Mouse (Mus musculus) liver, adult 10 weeks (tissue): ENCODE measurements around the gene Bcl7c. TPM values are rescaled to one million over a fixed set of nuclear protein-coding genes. Genes with fewer than 3 reads are reported as not detected.

Source experiments
- polyA plus RNA-seq: library from polyadenylated mRNA; stranded (reverse); fragments of 350-450 nt; fragmentation: Illumina TruSeq; extraction: RNeasy Lipid Tissue Mini Kit (QIAGEN cat#74804); gene quantifications from one replicate; pipeline ENCODE4 v1.2.3, GENCODE M21; 2014; ENCODE audit warnings: low read depth, low replicate concordance

The Bcl7c gene
- 0.26 TPM for polyA plus RNA-seq

DNA sequence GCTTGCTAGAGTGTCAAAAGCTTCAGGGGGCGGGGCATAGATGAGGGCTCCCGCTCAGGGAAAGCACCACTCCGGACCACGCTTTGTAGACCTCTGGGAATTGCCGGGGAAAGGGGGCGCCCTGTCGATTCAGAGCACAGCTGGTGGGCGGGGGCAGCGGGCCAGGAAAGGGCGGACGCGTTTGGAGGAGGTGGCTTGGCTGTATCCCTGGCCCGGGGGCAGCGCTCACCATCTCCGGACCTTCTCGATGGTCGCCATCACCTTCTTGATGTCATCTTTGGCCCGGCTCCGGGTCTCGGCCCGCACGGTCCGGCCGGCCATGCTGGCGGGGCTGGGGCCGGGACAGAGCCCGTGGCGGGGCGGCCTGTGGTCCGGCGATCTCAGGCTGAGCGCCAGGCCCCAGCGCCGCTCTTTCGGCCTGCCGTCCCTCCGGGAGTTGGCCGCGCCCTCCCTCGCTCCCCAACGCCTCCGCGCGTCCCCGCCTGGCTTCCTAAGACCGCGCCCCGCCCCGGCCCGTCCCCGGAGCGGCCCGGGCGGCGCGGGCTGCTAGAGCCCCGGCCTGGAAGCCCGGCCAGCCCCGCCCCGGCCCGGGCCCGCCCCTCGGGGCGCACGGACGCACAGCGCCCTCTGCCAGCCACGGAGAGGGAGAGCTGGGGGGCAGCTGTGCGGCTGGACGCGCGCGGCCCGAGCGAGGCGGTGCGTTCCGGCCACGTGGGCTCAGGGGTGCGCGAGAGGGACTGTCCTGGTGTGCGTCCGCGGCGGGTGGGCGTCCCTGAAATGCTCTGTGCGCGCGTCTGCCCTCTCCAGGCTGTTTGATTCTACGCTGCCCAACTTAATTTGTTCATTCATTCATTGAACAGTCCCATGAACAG, at the start of gene Bcl7c:
Gene Bcl7c (minus strand): TSS at position 727 of the 872 bp plus-strand sequence.

GRCm38 (mm10) chr7:127744366-127745045, 35.8 kb upstream of the Bcl7c start, which contains the start of gene Fbxl19:
Gene Fbxl19 (plus strand): TSS chr7:127744543.

DNA sequence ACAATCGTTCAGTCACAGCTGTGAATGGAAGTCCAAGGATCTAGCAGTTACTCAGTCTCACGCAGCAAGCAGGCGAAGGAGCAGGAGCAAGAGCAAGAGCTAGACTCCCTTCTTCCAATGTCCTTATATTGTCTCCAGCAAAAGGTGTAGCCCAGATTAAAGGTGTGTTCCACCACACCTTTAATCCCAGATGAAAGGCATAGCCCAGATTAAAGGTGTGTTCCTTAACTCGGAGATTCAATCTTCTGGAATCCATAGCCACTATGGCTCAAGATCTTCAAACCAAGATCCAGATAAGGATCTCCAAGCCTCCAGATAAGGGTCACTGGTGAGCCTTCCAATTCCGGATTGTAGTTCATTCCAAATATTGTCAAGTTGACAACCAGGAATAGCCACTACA, 23.3 kb upstream of the Bcl7c start, which contains the start of gene Ctf2:
Gene Ctf2 (minus strand): TSS at position 101 of the 400 bp plus-strand sequence.

GRCm38 (mm10) chr7:127712461-127713385, 4.0 kb upstream of the Bcl7c start, which contains the start of gene Ctf1:
Gene Ctf1 (plus strand): TSS chr7:127712736.

GRCm38 (mm10) chr7:127614891-127615843, 93.6 kb downstream of the Bcl7c start, which contains the start of gene Zfp629:
Gene Zfp629 (minus strand): TSS chr7:127615797.

Other genes starting within 250 kb of the Bcl7c start
- 10.5 TPM for gene Prr14, start 249.3 kb downstream of the Bcl7c start, polyA plus RNA-seq
- 5.4 TPM for gene Fbrs, start 229.7 kb downstream of the Bcl7c start, polyA plus RNA-seq
- gene Srcap, start 196.9 kb downstream of the Bcl7c start, polyA plus RNA-seq: 1.8 TPM
- 3.5 TPM for gene Gm42715, start 189.3 kb downstream of the Bcl7c start, polyA plus RNA-seq
- not detected for gene Tmem265, start 147.5 kb downstream of the Bcl7c start, polyA plus RNA-seq
- gene Phkg2, start 135.6 kb downstream of the Bcl7c start, polyA plus RNA-seq: 17.5 TPM
- gene Ccdc189, start 120.3 kb downstream of the Bcl7c start, polyA plus RNA-seq: not detected
- gene Rnf40, start 120.2 kb downstream of the Bcl7c start, polyA plus RNA-seq: 1.8 TPM
- 3.5 TPM for gene Zfp629, start 93.1 kb downstream of the Bcl7c start, polyA plus RNA-seq
- gene Ctf1, start 3.8 kb upstream of the Bcl7c start, polyA plus RNA-seq: 5.0 TPM
- not detected for gene Ctf2, start 23.2 kb upstream of the Bcl7c start, polyA plus RNA-seq
- gene Fbxl19, start 35.6 kb upstream of the Bcl7c start, polyA plus RNA-seq: 0.21 TPM
- 4.0 TPM for gene Orai3, start 60.9 kb upstream of the Bcl7c start, polyA plus RNA-seq
- 1.6 TPM for gene Setd1a, start 67.7 kb upstream of the Bcl7c start, polyA plus RNA-seq
- not detected for gene Gm49388, start 76.7 kb upstream of the Bcl7c start, polyA plus RNA-seq
- gene Hsd3b7, start 91.7 kb upstream of the Bcl7c start, polyA plus RNA-seq: 305 TPM
- gene Stx4a, start 115.4 kb upstream of the Bcl7c start, polyA plus RNA-seq: 12.3 TPM
- 3.2 TPM for gene Stx1b, start 115.6 kb upstream of the Bcl7c start, polyA plus RNA-seq
- 1.8 TPM for gene Zfp646, start 167.3 kb upstream of the Bcl7c start, polyA plus RNA-seq
- 0.21 TPM for gene Zfp668, start 167.9 kb upstream of the Bcl7c start, polyA plus RNA-seq
- gene Prss53, start 182.0 kb upstream of the Bcl7c start, polyA plus RNA-seq: 0.24 TPM
- not detected for gene Gm21974, start 186.5 kb upstream of the Bcl7c start, polyA plus RNA-seq
- 252 TPM for gene Vkorc1, start 186.7 kb upstream of the Bcl7c start, polyA plus RNA-seq
- gene Bckdk, start 195.1 kb upstream of the Bcl7c start, polyA plus RNA-seq: 1.1 TPM
- 8.6 TPM for gene Kat8, start 203.6 kb upstream of the Bcl7c start, polyA plus RNA-seq
- not detected for gene Prss8, start 221.2 kb upstream of the Bcl7c start, polyA plus RNA-seq
- 0.37 TPM for gene Prss36, start 237.8 kb upstream of the Bcl7c start, polyA plus RNA-seq